Mouse (Mus musculus): ENCODE measurements around the gene Foxk2.

DNA sequence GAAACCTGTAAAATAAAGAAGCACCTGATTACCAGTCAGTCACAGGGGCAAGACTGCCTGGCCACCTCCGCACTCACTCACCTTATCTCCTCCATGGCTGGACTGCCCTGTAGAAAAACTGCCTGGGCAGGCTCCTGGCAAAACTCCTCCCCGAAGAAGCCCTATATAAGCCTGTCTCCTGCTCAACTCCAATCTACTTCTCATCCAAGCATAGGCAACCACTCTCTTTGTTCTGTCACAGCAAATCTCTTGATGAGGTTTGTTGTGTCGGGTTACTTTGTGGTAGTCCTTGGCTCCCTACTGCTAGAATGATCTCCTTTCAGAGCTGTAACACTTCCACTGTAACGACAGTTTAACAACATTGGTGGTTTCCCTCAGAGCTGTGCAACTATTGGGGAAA, 27.1 kb upstream of the Foxk2 start:
- TF ChIP-seq CTCF (IDR thresholded peaks at IDR 0.05; ENCODE audit: low read depth) (no peak), EP300 (optimal IDR thresholded peaks at IDR 0.05) (no peak)

Measured in stomach, postnatal 0 days (tissue).